Mouse (Mus musculus) C2C12 (cell line): ENCODE data around the gene Mdfi.

ENCODE experiments used
- CTCF ChIP-seq: IDR thresholded peaks from one replicate; pipeline ENCODE4 v1.5.1; 2011; ENCODE audit not compliant: control insufficient read depth, insufficient read depth, insufficient read length
- FOSL1 ChIP-seq: IDR thresholded peaks from one replicate; pipeline ENCODE4 v1.8.0; 2011; ENCODE audit warnings: mild to moderate bottlenecking, low read length; ENCODE audit not compliant: poor library complexity, insufficient read depth, severe bottlenecking
- USF1 ChIP-seq: IDR thresholded peaks from one replicate; pipeline ENCODE4 v1.6.1; 2011; ENCODE audit warnings: low read depth, mild to moderate bottlenecking, control low read depth, moderate library complexity

GRCm38 (mm10) chr17:47831772-47832171, 2.7 kb downstream of the Mdfi start:
- TF ChIP-seq FOSL1 (no peak), CTCF (no peak), USF1 (no peak)
